10 mouse cellular contexts compared by ENCODE assay signal in genomic region chr11:6174719-6175118, GRCm38 (mm10). TPM values are rescaled to one million over a fixed set of nuclear protein-coding genes. Genes with fewer than 3 reads are reported as not detected.
DNase-seq lines count a peak whose midpoint lies in the region; ATAC-seq and TF ChIP-seq lines count a peak whose summit lies in the region.
"Had no signal": no experiment of that assay in that cellular context is flagged by ENCODE, and none has a peak within 500 bp of the region (broad histone marks: within the 10 kb centered on the region; RNA-seq: fewer than 3 reads in every experiment).

No protein-coding gene starts in this region.

- ATAC-seq in intestine, embryonic 15.5 days: peak; percentile 43; the same call in 1 of the 2 replicates
- no peak for ATAC-seq in intestine, embryonic 16.5 days
- ATAC-seq in lung, embryonic 16.5 days (ENCODE audit: low read depth): peak; percentile 59

- TF ChIP-seq EP300 in heart, adult 2 months (IDR thresholded peaks at IDR 0.05; ENCODE audit: insufficient read depth, low read depth, low read length): 0 out of 2 replicates have a peak, but pooled peaks have one; percentile 66

- 54% methylated on average over 7 of the region's 7 CpGs for WGBS in intestine, embryonic 15.5 days
- WGBS in intestine, embryonic 16.5 days: 57% methylated on average over 7 of the region's 7 CpGs
- WGBS in heart, adult 2 months: 1% methylated on average over 7 of the region's 7 CpGs
- 24% methylated on average over 7 of the region's 7 CpGs for WGBS in lung, embryonic 16.5 days

- peaks cover 2% of the 10 kb centered on the region for H3K79me2 ChIP-seq in heart, adult 2 months (replicated peaks; ENCODE audit: control insufficient read depth, insufficient read depth, low read length)

- no peak for TF ChIP-seq CTCF in heart, adult 2 months (IDR thresholded peaks at IDR 0.05)

- intact Hi-C loops in heart, adult 2 months (cut with DNase I): no loop called here

- H3K36me3 ChIP-seq in intestine, embryonic 15.5 days: no peaks in the 10 kb centered on the region
- no peaks in the 10 kb centered on the region for H3K36me3 ChIP-seq in intestine, embryonic 16.5 days (ENCODE audit: control insufficient read depth, insufficient read depth, low read length)
- H3K36me3 ChIP-seq in heart, adult 2 months (ENCODE audit: control insufficient read depth, insufficient read depth, low read length): peaks cover 10% of the 10 kb centered on the region
- no peaks in the 10 kb centered on the region for H3K36me3 ChIP-seq in lung, embryonic 16.5 days (ENCODE audit: control insufficient read depth, insufficient read depth, low read length)

- no peak overlapping the region for H3K4me3 ChIP-seq in intestine, embryonic 15.5 days (replicated peaks)
- no peak overlapping the region for H3K4me3 ChIP-seq in intestine, embryonic 16.5 days (ENCODE audit: low read length)
- no peak overlapping the region for H3K4me3 ChIP-seq in heart, adult 2 months
- H3K4me3 ChIP-seq in lung, embryonic 16.5 days (ENCODE audit: low read length): no peak overlapping the region

- DNase-seq in MEL-GATA-1-ER (ENCODE audit: extremely low read depth, low read depth): peak; percentile 74
- peak in 1 of 2 experiments; percentile 65 for DNase-seq in heart, adult 2 months
- DNase-seq in kidney, postnatal 36 days: no peak
- DNase-seq in thymus, postnatal 36 days: no peak
- no peak for DNase-seq in kidney, adult 11 months

- H3K4me1 ChIP-seq in intestine, embryonic 15.5 days (replicated peaks): peaks cover 15% of the 10 kb centered on the region
- H3K4me1 ChIP-seq in intestine, embryonic 16.5 days (ENCODE audit: control insufficient read depth, insufficient read depth, low read length): peaks cover 12% of the 10 kb centered on the region
- peaks cover 23% of the 10 kb centered on the region for H3K4me1 ChIP-seq in heart, adult 2 months (ENCODE audit: control insufficient read depth, insufficient read depth, low read length)
- peaks cover 26% of the 10 kb centered on the region for H3K4me1 ChIP-seq in lung, embryonic 16.5 days (replicated peaks; ENCODE audit: control insufficient read depth, insufficient read depth, low read length)

- H3K9ac ChIP-seq in intestine, embryonic 15.5 days: no peak overlapping the region
- no peak overlapping the region for H3K9ac ChIP-seq in intestine, embryonic 16.5 days (ENCODE audit: low read depth, low read length)
- H3K9ac ChIP-seq in heart, adult 2 months (ENCODE audit: low read depth, low read length): no peak overlapping the region
- H3K9ac ChIP-seq in lung, embryonic 16.5 days (ENCODE audit: low read length): no peak overlapping the region
- H3K9ac ChIP-seq: liver, embryonic 14.5 days had no signal

- no peaks in the 10 kb centered on the region for H3K9me3 ChIP-seq in intestine, embryonic 15.5 days
- no peaks in the 10 kb centered on the region for H3K9me3 ChIP-seq in intestine, embryonic 16.5 days (ENCODE audit: control insufficient read depth, low read length)
- H3K9me3 ChIP-seq in lung, embryonic 16.5 days (ENCODE audit: control insufficient read depth, low read length): no peaks in the 10 kb centered on the region
- H3K9me3 ChIP-seq: G1E had no signal

- TF ChIP-seq POLR2A in heart, adult 2 months (IDR thresholded peaks at IDR 0.05; ENCODE audit: insufficient read depth, low read depth, low read length): no peak

- no peak overlapping the region for H3K4me2 ChIP-seq in intestine, embryonic 15.5 days (replicated peaks)
- H3K4me2 ChIP-seq in intestine, embryonic 16.5 days (ENCODE audit: low read depth, low read length): no peak overlapping the region
- H3K4me2 ChIP-seq in lung, embryonic 16.5 days (ENCODE audit: low read depth, low read length): no peak overlapping the region

- H3K27me3 ChIP-seq in intestine, embryonic 15.5 days (replicated peaks): no peaks in the 10 kb centered on the region
- no peaks in the 10 kb centered on the region for H3K27me3 ChIP-seq in intestine, embryonic 16.5 days (replicated peaks; ENCODE audit: control insufficient read depth, insufficient read depth, low read length)
- no peaks in the 10 kb centered on the region for H3K27me3 ChIP-seq in heart, adult 2 months (ENCODE audit: control insufficient read depth, insufficient read depth, low read length)
- H3K27me3 ChIP-seq in lung, embryonic 16.5 days (ENCODE audit: control insufficient read depth, insufficient read depth, low read depth, low read length): no peaks in the 10 kb centered on the region

- no peak overlapping the region for H3K27ac ChIP-seq in intestine, embryonic 15.5 days
- no peak overlapping the region for H3K27ac ChIP-seq in intestine, embryonic 16.5 days (ENCODE audit: low read length)
- peak overlapping the region; percentile 61 for H3K27ac ChIP-seq in heart, adult 2 months
- 0 out of 2 replicates have a peak overlapping the region, but pooled peaks have one; percentile 44 for H3K27ac ChIP-seq in lung, embryonic 16.5 days (ENCODE audit: low read length)
- H3K27ac ChIP-seq: liver, embryonic 14.5 days had no signal

RNA-seq across cellular contexts. Expression of gene A730071L15Rik, which starts 25.1 kb away (rescaled TPM):
- 0.38 and 0.44 TPM in 2 replicates for polyA plus RNA-seq in intestine, embryonic 15.5 days (2015; fragmentation: Nextera tagmentation; extraction: Ambion mirVana)
- polyA plus RNA-seq in intestine, embryonic 16.5 days (2015; fragmentation: Nextera tagmentation; extraction: Ambion mirVana): 0.45 and 0.62 TPM in 2 replicates
- total RNA-seq in heart, adult 2 months (2021): not detected
- 0.09 TPM in 1 of 2 replicates, not detected in the other for polyA plus RNA-seq in heart, adult 2 months (2012; rRNA removed)
- 0.30 and 0.33 TPM in 2 replicates for polyA plus RNA-seq in lung, embryonic 16.5 days (2015; fragmentation: Nextera tagmentation; extraction: Ambion mirVana)
- polyA plus RNA-seq: G1E had no signal

RNA-seq across cellular contexts. Expression of gene Nudcd3, which starts 25.5 kb away (rescaled TPM):
- 34.7 and 36.6 TPM in 2 replicates for polyA plus RNA-seq in intestine, embryonic 15.5 days (2015; fragmentation: Nextera tagmentation; extraction: Ambion mirVana)
- 28.4 and 33.3 TPM in 2 replicates for polyA plus RNA-seq in intestine, embryonic 16.5 days (2015; fragmentation: Nextera tagmentation; extraction: Ambion mirVana)
- 10 to 100 TPM; 59.3 to 65.4 TPM for total RNA-seq in heart, adult 2 months (2021)
- 50.4 and 80.7 TPM in 2 replicates for polyA plus RNA-seq in heart, adult 2 months (2012; rRNA removed)
- 36.0 and 37.0 TPM in 2 replicates for polyA plus RNA-seq in lung, embryonic 16.5 days (2015; fragmentation: Nextera tagmentation; extraction: Ambion mirVana)

RNA-seq across cellular contexts. Expression of gene Npc1l1, which starts 55.2 kb away (rescaled TPM):
- polyA plus RNA-seq in intestine, embryonic 15.5 days (2015; fragmentation: Nextera tagmentation; extraction: Ambion mirVana): 10.3 and 13.8 TPM in 2 replicates
- polyA plus RNA-seq in intestine, embryonic 16.5 days (2015; fragmentation: Nextera tagmentation; extraction: Ambion mirVana): 26.5 and 43.4 TPM in 2 replicates
- total RNA-seq in heart, adult 2 months (2021): under 1 TPM in 1 of 2 experiments, not detected in 1; 0.08 TPM
- polyA plus RNA-seq in heart, adult 2 months (2012; rRNA removed): 0.25 and 0.38 TPM in 2 replicates
- polyA plus RNA-seq in lung, embryonic 16.5 days (2015; fragmentation: Nextera tagmentation; extraction: Ambion mirVana): 0.06 TPM in 1 of 2 replicates, not detected in the other
- polyA plus RNA-seq: G1E had no signal

Comparison
In these comparisons a context has a peak if more than half of its experiments do, and no peak if none do; other contexts are left out.
1. H3K27ac ChIP-seq: peak in heart, adult 2 months (single experiment) and lung, embryonic 16.5 days (single experiment); none in intestine, embryonic 15.5 days (single experiment) and intestine, embryonic 16.5 days (single experiment).